8 mouse cellular contexts compared by ENCODE assay signal in genomic region chr9:21183905-21184413, GRCm38 (mm10). TPM values are rescaled to one million over a fixed set of nuclear protein-coding genes. Genes with fewer than 3 reads are reported as not detected.
DNase-seq lines count a peak whose midpoint lies in the region; ATAC-seq and TF ChIP-seq lines count a peak whose summit lies in the region.

No protein-coding gene starts in this region.

- peak overlapping the region; percentile 53 for H3K4me2 ChIP-seq in embryonic facial prominence, embryonic 15.5 days (replicated peaks)
- peak overlapping the region; percentile 73 for H3K4me2 ChIP-seq in heart, embryonic 14.5 days (ENCODE audit: low read length)
- H3K4me2 ChIP-seq in kidney, embryonic 15.5 days, result peak overlapping the region; percentile 79

- H3K4me3 ChIP-seq in layer of hippocampus, adult 2 months, result peak overlapping the region; percentile 52
- peak overlapping the region; percentile 36 for H3K4me3 ChIP-seq in embryonic facial prominence, embryonic 15.5 days (replicated peaks)
- H3K4me3 ChIP-seq in heart, embryonic 14.5 days (ENCODE audit: control insufficient read depth in 1 of 2, insufficient read depth in 1 of 2, low read depth in 1 of 2, low read length in 2 of 2), result peak overlapping the region; percentile 41 to 58
- H3K4me3 ChIP-seq in kidney, embryonic 15.5 days (replicated peaks), result peak overlapping the region; percentile 44

- ATAC-seq in embryonic facial prominence, embryonic 15.5 days (ENCODE audit: insufficient number of reproducible peaks, low FRiP score, low TSS enrichment, low read depth), result no peak
- ATAC-seq in heart, embryonic 14.5 days (ENCODE audit: insufficient number of reproducible peaks, insufficient read depth, low FRiP score, low read depth), result no peak
- ATAC-seq in kidney, embryonic 15.5 days (replicated peaks; ENCODE audit: low FRiP score), result peak; percentile 57

- H3K9me3 ChIP-seq in embryonic facial prominence, embryonic 15.5 days (replicated peaks), result no peaks in the 10 kb centered on the region
- H3K9me3 ChIP-seq in heart, embryonic 14.5 days (ENCODE audit: control insufficient read depth, low read length), result no peaks in the 10 kb centered on the region
- H3K9me3 ChIP-seq in kidney, embryonic 15.5 days (replicated peaks), result no peaks in the 10 kb centered on the region

- no peak overlapping the region for H3K27ac ChIP-seq in layer of hippocampus, adult 2 months
- H3K27ac ChIP-seq in embryonic facial prominence, embryonic 15.5 days (replicated peaks), result no peak overlapping the region
- H3K27ac ChIP-seq in heart, embryonic 14.5 days (replicated peaks in 1 of 2; ENCODE audit: control insufficient read depth in 1 of 2, insufficient read depth in 1 of 2, low read depth in 2 of 2, low read length in 2 of 2), result peak overlapping the region in 1 of 2 experiments; percentile 24; a peak in 2 of 4 replicates
- H3K27ac ChIP-seq in kidney, embryonic 15.5 days, result no peak overlapping the region

- peaks cover 15% of the 10 kb centered on the region for H3K27me3 ChIP-seq in embryonic facial prominence, embryonic 15.5 days
- no peaks in the 10 kb centered on the region for H3K27me3 ChIP-seq in heart, embryonic 14.5 days (ENCODE audit: control insufficient read depth, insufficient read depth, low read length)
- H3K27me3 ChIP-seq in kidney, embryonic 15.5 days, result no peaks in the 10 kb centered on the region

- 6% methylated on average over 34 of the region's 34 CpGs for WGBS in embryonic facial prominence, embryonic 15.5 days
- WGBS in heart, embryonic 14.5 days, result 6% methylated on average over 34 of the region's 34 CpGs
- 6% methylated on average over 34 of the region's 34 CpGs for WGBS in kidney, embryonic 15.5 days

- no peak for DNase-seq in layer of hippocampus, adult 2 months (ENCODE audit: low spot score in 2 of 2)
- DNase-seq in layer of hippocampus, adult 9-10 months (ENCODE audit: low spot score), result no peak
- DNase-seq in lung, postnatal 14 days, result peak; percentile 73
- peak; percentile 62 to 72 for DNase-seq in spleen, adult 18-20 months
- no peak for DNase-seq in frontal cortex, postnatal 25 days (ENCODE audit: low spot score in 2 of 2)

- 0 out of 2 replicates have a peak overlapping the region, but pooled peaks have one; percentile 2 for H3K9ac ChIP-seq in embryonic facial prominence, embryonic 15.5 days
- H3K9ac ChIP-seq in heart, embryonic 14.5 days (ENCODE audit: low read length), result peak overlapping the region; percentile 75
- H3K9ac ChIP-seq in kidney, embryonic 15.5 days, result peak overlapping the region; percentile 46

- H3K4me1 ChIP-seq in embryonic facial prominence, embryonic 15.5 days, result peaks cover 32% of the 10 kb centered on the region
- peaks cover 22 to 36% of the 10 kb centered on the region in 2 experiments for H3K4me1 ChIP-seq in heart, embryonic 14.5 days (ENCODE audit: control insufficient read depth in 2 of 2, insufficient read depth in 2 of 2, low read length in 2 of 2)
- peaks cover 44% of the 10 kb centered on the region for H3K4me1 ChIP-seq in kidney, embryonic 15.5 days

- 0 out of 2 replicates have a peak, but pooled peaks have one; percentile 5 for TF ChIP-seq CTCF in layer of hippocampus, adult 2 months (conservative IDR thresholded peaks at IDR 0.05)

- no peaks in the 10 kb centered on the region for H3K36me3 ChIP-seq in embryonic facial prominence, embryonic 15.5 days
- no peaks in the 10 kb centered on the region for H3K36me3 ChIP-seq in heart, embryonic 14.5 days (ENCODE audit: control insufficient read depth, insufficient read depth, low read length)
- H3K36me3 ChIP-seq in kidney, embryonic 15.5 days, result no peaks in the 10 kb centered on the region

RNA-seq across cellular contexts. Expression of gene Pde4a, which starts 18.4 kb away (rescaled TPM):
- total RNA-seq in layer of hippocampus, adult 2 months (2021), result 10 to 100 TPM; 86.6 to 89.3 TPM
- polyA plus RNA-seq in embryonic facial prominence, embryonic 15.5 days (2015; fragmentation: Nextera tagmentation; extraction: Ambion mirVana), result 7.5 and 9.4 TPM in 2 replicates
- 11.0 and 11.8 TPM in 2 replicates for polyA plus RNA-seq in heart, embryonic 14.5 days (2014; fragmentation: Nextera tagmentation; extraction: Ambion mirVana)
- polyA plus RNA-seq in kidney, embryonic 15.5 days (2015; fragmentation: Nextera tagmentation; extraction: Ambion mirVana), result 12.6 and 12.7 TPM in 2 replicates

RNA-seq across cellular contexts. Expression of gene Cdc37, which starts 34.2 kb away (rescaled TPM):
- total RNA-seq in layer of hippocampus, adult 2 months (2021), result 100 to 1,000 TPM; 144 to 150 TPM
- polyA plus RNA-seq in embryonic facial prominence, embryonic 15.5 days (2015; fragmentation: Nextera tagmentation; extraction: Ambion mirVana), result 296 and 300 TPM in 2 replicates
- 209 and 212 TPM in 2 replicates for polyA plus RNA-seq in heart, embryonic 14.5 days (2014; fragmentation: Nextera tagmentation; extraction: Ambion mirVana)
- 332 and 351 TPM in 2 replicates for polyA plus RNA-seq in kidney, embryonic 15.5 days (2015; fragmentation: Nextera tagmentation; extraction: Ambion mirVana)

RNA-seq across cellular contexts. Expression of gene Tyk2, which starts 52.9 kb away (rescaled TPM):
- 10 to 100 TPM; 16.8 to 21.5 TPM for total RNA-seq in layer of hippocampus, adult 2 months (2021)
- 13.9 and 16.0 TPM in 2 replicates for polyA plus RNA-seq in embryonic facial prominence, embryonic 15.5 days (2015; fragmentation: Nextera tagmentation; extraction: Ambion mirVana)
- 11.2 and 11.9 TPM in 2 replicates for polyA plus RNA-seq in heart, embryonic 14.5 days (2014; fragmentation: Nextera tagmentation; extraction: Ambion mirVana)
- 12.7 and 15.5 TPM in 2 replicates for polyA plus RNA-seq in kidney, embryonic 15.5 days (2015; fragmentation: Nextera tagmentation; extraction: Ambion mirVana)

RNA-seq across cellular contexts. Expression of gene Keap1, which starts 55.2 kb away (rescaled TPM):
- 10 to 100 TPM; 56.7 to 60.6 TPM for total RNA-seq in layer of hippocampus, adult 2 months (2021)
- 73.2 and 76.4 TPM in 2 replicates for polyA plus RNA-seq in embryonic facial prominence, embryonic 15.5 days (2015; fragmentation: Nextera tagmentation; extraction: Ambion mirVana)
- polyA plus RNA-seq in heart, embryonic 14.5 days (2014; fragmentation: Nextera tagmentation; extraction: Ambion mirVana), result 31.5 and 32.3 TPM in 2 replicates
- polyA plus RNA-seq in kidney, embryonic 15.5 days (2015; fragmentation: Nextera tagmentation; extraction: Ambion mirVana), result 55.1 and 64.2 TPM in 2 replicates

Comparison
In these comparisons a context has a peak if more than half of its experiments do, and no peak if none do; other contexts are left out.
1. DNase-seq: peak in lung, postnatal 14 days (single experiment) and spleen, adult 18-20 months (2 of 2); none in layer of hippocampus, adult 2 months (0 of 2), layer of hippocampus, adult 9-10 months (single experiment) and frontal cortex, postnatal 25 days (0 of 2).
2. H3K9ac ChIP-seq: peak in every context shown above with its lines; median percentile 75 in heart, embryonic 14.5 days; 46 in kidney, embryonic 15.5 days; 2 in embryonic facial prominence, embryonic 15.5 days.
3. Peak in every context shown above with its lines, with median percentiles within 50 percentile points of each other: H3K4me3 ChIP-seq and H3K4me2 ChIP-seq.